Mouse (Mus musculus): ENCODE data around the gene 1110008P14Rik. TPM values are rescaled to one million over a fixed set of nuclear protein-coding genes. Genes with fewer than 3 reads are reported as not detected.

The 1110008P14Rik gene
- polyA plus RNA-seq, 1 experiment from 2014 or later: 116 TPM

- H3K36me3 ChIP-seq (replicated peaks): peaks cover 16% of the 10 kb centered on the region; the same call in 1 of the 2 replicates
- H3K4me1 ChIP-seq: no peaks in the 10 kb centered on the region
- no peaks in the 10 kb centered on the region for H3K9me3 ChIP-seq
- ATAC-seq (replicated peaks): 0 out of 2 replicates have a peak, but pooled peaks have one; percentile 39
- no peak overlapping the region for H3K4me3 ChIP-seq
- H3K27me3 ChIP-seq (replicated peaks): no peaks in the 10 kb centered on the region
- H3K4me2 ChIP-seq: no peak overlapping the region
- WGBS: 10% methylated on average over 2 of the region's 2 CpGs
- H3K27ac ChIP-seq: no peak overlapping the region
- no peak overlapping the region for H3K9ac ChIP-seq
Observed at GRCm38 (mm10) chr2:32404663-32405062, 22.9 kb upstream of the 1110008P14Rik start.

GRCm38 (mm10) chr2:32396695-32397094, 15.0 kb upstream of the 1110008P14Rik start:
- Histone ChIP-seq H3K27ac (peak overlapping the region; percentile 95), H3K36me3 (replicated peaks) (peaks cover 7% of the 10 kb centered on the region; the same call in 1 of the 2 replicates), H3K9me3 (no peaks in the 10 kb centered on the region), H3K4me1 (peaks cover 22% of the 10 kb centered on the region), H3K4me3 (peak overlapping the region; percentile 69), H3K9ac (peak overlapping the region; percentile 73), H3K4me2 (peak overlapping the region; percentile 88), H3K27me3 (replicated peaks) (no peaks in the 10 kb centered on the region)
- no peak for ATAC-seq (replicated peaks)
- whole genome bisulfite sequencing: 0% methylated on average over 15 of the region's 15 CpGs

- Histone ChIP-seq H3K4me1 (peaks cover 22% of the 10 kb centered on the region), H3K4me2 (peak overlapping the region; percentile 88), H3K27me3 (replicated peaks) (no peaks in the 10 kb centered on the region), H3K9ac (peak overlapping the region; percentile 73), H3K9me3 (no peaks in the 10 kb centered on the region), H3K27ac (peak overlapping the region; percentile 95), H3K4me3 (peak overlapping the region; percentile 69), H3K36me3 (replicated peaks) (peaks cover 3% of the 10 kb centered on the region; the same call in 1 of the 2 replicates)
- peak; percentile 96 for ATAC-seq (replicated peaks)
- WGBS: under 1% methylated on average over 59 of the region's 59 CpGs
Observed at GRCm38 (mm10) chr2:32395946-32396621, 14.3 kb upstream of the 1110008P14Rik start.

- Histone ChIP-seq H3K9ac (peak within 1 kb of the TSS; percentile 73), H3K9me3 (no peaks in the 10 kb centered on the region), H3K27me3 (replicated peaks) (no peaks in the 10 kb centered on the region), H3K36me3 (replicated peaks) (no peaks in the 10 kb centered on the region), H3K27ac (peak within 1 kb of the TSS; percentile 95), H3K4me3 (peak within 1 kb of the TSS; percentile 69), H3K4me1 (peaks cover 22% of the 10 kb centered on the region), H3K4me2 (peak within 1 kb of the TSS; percentile 88)
- WGBS: under 1% methylated on average over 31 of the region's 31 CpGs
- ATAC-seq (replicated peaks): peak; percentile 92
Observed at GRCm38 (mm10) chr2:32395484-32395945, 13.8 kb upstream of the 1110008P14Rik start, which contains the start of gene Ptges2. TSS of gene Ptges2 (plus strand) at chr2:32395896.

- H3K27me3 ChIP-seq (replicated peaks): no peaks in the 10 kb centered on the region
- H3K9me3 ChIP-seq: no peaks in the 10 kb centered on the region
- H3K36me3 ChIP-seq (replicated peaks): no peaks in the 10 kb centered on the region
- peak overlapping the region; percentile 95 for H3K27ac ChIP-seq
- peak overlapping the region; percentile 73 for H3K9ac ChIP-seq
- ATAC-seq (replicated peaks): no peak
- H3K4me3 ChIP-seq: peak overlapping the region; percentile 69
- peak overlapping the region; percentile 88 for H3K4me2 ChIP-seq
- 3% methylated on average over 8 of the region's 8 CpGs for WGBS
- H3K4me1 ChIP-seq: peaks cover 22% of the 10 kb centered on the region
Observed at GRCm38 (mm10) chr2:32394973-32395372, 13.2 kb upstream of the 1110008P14Rik start.

- Histone ChIP-seq H3K4me1 (peaks cover 10% of the 10 kb centered on the region), H3K4me3 (no peak overlapping the region), H3K36me3 (replicated peaks) (no peaks in the 10 kb centered on the region), H3K9ac (no peak overlapping the region), H3K27ac (no peak overlapping the region), H3K27me3 (replicated peaks) (no peaks in the 10 kb centered on the region), H3K4me2 (no peak overlapping the region), H3K9me3 (no peaks in the 10 kb centered on the region)
- ATAC-seq (replicated peaks): no peak
- WGBS: 88% methylated on average over 5 of the region's 5 CpGs
Observed at GRCm38 (mm10) chr2:32392063-32392462, 10.3 kb upstream of the 1110008P14Rik start.

GRCm38 (mm10) chr2:32390871-32391270, 9.1 kb upstream of the 1110008P14Rik start:
- Histone ChIP-seq H3K9me3 (no peaks in the 10 kb centered on the region), H3K4me3 (no peak overlapping the region)

GRCm38 (mm10) chr2:32389157-32389556, 7.4 kb upstream of the 1110008P14Rik start:
- H3K4me2 ChIP-seq: no peak overlapping the region
- no peaks in the 10 kb centered on the region for H3K36me3 ChIP-seq (replicated peaks)
- no peak overlapping the region for H3K4me3 ChIP-seq
- no peaks in the 10 kb centered on the region for H3K27me3 ChIP-seq (replicated peaks)
- no peak overlapping the region for H3K27ac ChIP-seq
- H3K9ac ChIP-seq: no peak overlapping the region
- no peak for ATAC-seq (replicated peaks)
- no peaks in the 10 kb centered on the region for H3K4me1 ChIP-seq
- H3K9me3 ChIP-seq: no peaks in the 10 kb centered on the region
- WGBS: 78% methylated on average over 2 of the region's 2 CpGs

More at GRCm38 (mm10) chr2:32390871-32391270, 9.1 kb upstream of the 1110008P14Rik start:
- H3K4me2 ChIP-seq: no peak overlapping the region
- no peak overlapping the region for H3K9ac ChIP-seq
- H3K36me3 ChIP-seq (replicated peaks): no peaks in the 10 kb centered on the region
- no peaks in the 10 kb centered on the region for H3K27me3 ChIP-seq (replicated peaks)
- no peak overlapping the region for H3K27ac ChIP-seq
- ATAC-seq (replicated peaks): no peak
- H3K4me1 ChIP-seq: peaks cover 6% of the 10 kb centered on the region
- WGBS: 76% methylated on average over 8 of the region's 8 CpGs

GRCm38 (mm10) chr2:32387706-32388490, 6.2 kb upstream of the 1110008P14Rik start, which contains the start of gene Lcn2:
TSS of gene Lcn2 (minus strand) at chr2:32388252.
- Histone ChIP-seq H3K9me3 (no peaks in the 10 kb centered on the region), H3K27me3 (replicated peaks) (0 out of 2 replicates have a peak, but pooled peaks cover 2% of the 10 kb centered on the region), H3K4me2 (no peak within 1 kb of the TSS), H3K4me3 (no peak within 1 kb of the TSS), H3K27ac (no peak within 1 kb of the TSS), H3K4me1 (no peaks in the 10 kb centered on the region), H3K36me3 (replicated peaks) (no peaks in the 10 kb centered on the region), H3K9ac (no peak within 1 kb of the TSS)
- no peak for ATAC-seq (replicated peaks)
- 67% methylated on average over 5 of the region's 5 CpGs for WGBS

GRCm38 (mm10) chr2:32382689-32383088, 951 bp upstream of the 1110008P14Rik start:
- no peak for ATAC-seq (replicated peaks)
- Histone ChIP-seq H3K9ac (no peak overlapping the region), H3K4me3 (no peak overlapping the region), H3K4me1 (peaks cover 13% of the 10 kb centered on the region), H3K9me3 (no peaks in the 10 kb centered on the region), H3K36me3 (replicated peaks) (peaks cover 17% of the 10 kb centered on the region; the same call in 1 of the 2 replicates), H3K27ac (no peak overlapping the region), H3K4me2 (no peak overlapping the region; the same call in 1 of the 2 replicates), H3K27me3 (replicated peaks) (0 out of 2 replicates have a peak, but pooled peaks cover 2% of the 10 kb centered on the region)
- 84% methylated on average over 2 of the region's 2 CpGs for WGBS

- Histone ChIP-seq H3K27me3 (replicated peaks) (0 out of 2 replicates have a peak, but pooled peaks cover 2% of the 10 kb centered on the region), H3K27ac (peak overlapping the region; percentile 54; the same call in 1 of the 2 replicates), H3K36me3 (replicated peaks) (peaks cover 31% of the 10 kb centered on the region; the same call in 1 of the 2 replicates), H3K9ac (peak overlapping the region; percentile 67), H3K4me3 (peak overlapping the region; percentile 63), H3K4me1 (peaks cover 13% of the 10 kb centered on the region), H3K4me2 (peak overlapping the region; percentile 82), H3K9me3 (no peaks in the 10 kb centered on the region)
- under 1% methylated on average over 27 of the region's 27 CpGs for WGBS
- ATAC-seq (replicated peaks): peak; percentile 66
Observed at GRCm38 (mm10) chr2:32381141-32381774, 480 bp downstream of the 1110008P14Rik start.

Data from midbrain, embryonic 15.5 days (tissue).